Mouse (Mus musculus) retina, postnatal 7 days (tissue): Measurements from ENCODE around the gene Fam219b.

Experiments used
- DNase-seq: peaks from one replicate; pipeline ENCODE4 v3.0.0-alpha.2; 2012; ENCODE audit warnings: low read depth, low spot score

Fam219b gene

GRCm38 (mm10) chr9:57537044-57537727 lies at the start of gene Fam219b:
TSS of gene Fam219b (plus strand) at chr9:57537528.
- DNase-seq: peak; percentile 84

GRCm38 (mm10) chr9:57487807-57488206 lies 49.5 kb upstream of the Fam219b start:
- no peak for DNase-seq

- no peak for DNase-seq
These were observed 43.8 kb upstream of the Fam219b start for GRCm38 (mm10) chr9:57493532-57493931.

- DNase-seq: no peak
These were observed 42.4 kb upstream of the Fam219b start for GRCm38 (mm10) chr9:57494970-57495369.

GRCm38 (mm10) chr9:57497236-57497635 lies 40.1 kb upstream of the Fam219b start:
- DNase-seq: no peak

DNA sequence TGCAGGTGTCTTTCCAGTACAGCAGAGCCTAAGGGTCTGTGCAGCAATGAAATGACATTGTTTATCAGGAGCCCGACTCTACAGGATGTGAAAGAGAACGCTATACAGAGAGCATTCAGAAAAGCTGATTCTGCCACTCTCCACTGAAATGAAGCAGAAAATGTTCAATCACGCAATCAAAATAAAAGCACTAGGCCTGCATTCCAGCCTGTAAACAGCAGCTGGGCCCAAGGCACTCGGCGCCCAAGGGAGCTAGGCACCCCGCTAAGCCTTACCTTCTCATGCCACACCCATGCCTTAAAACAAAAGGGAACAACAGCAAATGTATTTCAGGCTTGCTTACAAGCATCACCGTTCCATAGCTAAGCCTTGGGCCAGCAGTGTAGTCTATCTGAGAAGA lies 38.8 kb upstream of the Fam219b start:
- no peak for DNase-seq

DNA sequence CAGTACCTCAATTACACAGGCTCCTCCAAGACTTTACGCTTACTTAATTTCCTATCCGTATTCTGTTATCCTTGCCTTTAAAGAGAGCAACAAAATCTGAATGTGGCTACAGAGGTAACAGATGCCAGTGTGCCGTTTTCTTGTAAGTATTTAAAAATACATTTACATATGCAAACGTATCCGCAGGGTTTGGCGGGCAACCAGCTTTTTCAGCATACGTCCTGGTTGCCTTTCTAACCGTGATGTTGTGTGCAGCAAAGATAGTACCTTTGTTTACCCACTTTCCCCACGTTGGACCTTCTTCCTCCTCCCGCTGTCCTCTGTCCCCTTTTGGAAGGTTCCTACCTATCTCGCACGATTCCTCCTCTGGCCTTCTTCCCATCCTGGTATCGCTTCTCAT lies 35.9 kb upstream of the Fam219b start:
- no peak for DNase-seq

- no peak for DNase-seq
These were observed 35.5 kb upstream of the Fam219b start for GRCm38 (mm10) chr9:57501861-57502260.

- DNase-seq: no peak
These were observed 34.3 kb upstream of the Fam219b start for GRCm38 (mm10) chr9:57502911-57503621.

DNA sequence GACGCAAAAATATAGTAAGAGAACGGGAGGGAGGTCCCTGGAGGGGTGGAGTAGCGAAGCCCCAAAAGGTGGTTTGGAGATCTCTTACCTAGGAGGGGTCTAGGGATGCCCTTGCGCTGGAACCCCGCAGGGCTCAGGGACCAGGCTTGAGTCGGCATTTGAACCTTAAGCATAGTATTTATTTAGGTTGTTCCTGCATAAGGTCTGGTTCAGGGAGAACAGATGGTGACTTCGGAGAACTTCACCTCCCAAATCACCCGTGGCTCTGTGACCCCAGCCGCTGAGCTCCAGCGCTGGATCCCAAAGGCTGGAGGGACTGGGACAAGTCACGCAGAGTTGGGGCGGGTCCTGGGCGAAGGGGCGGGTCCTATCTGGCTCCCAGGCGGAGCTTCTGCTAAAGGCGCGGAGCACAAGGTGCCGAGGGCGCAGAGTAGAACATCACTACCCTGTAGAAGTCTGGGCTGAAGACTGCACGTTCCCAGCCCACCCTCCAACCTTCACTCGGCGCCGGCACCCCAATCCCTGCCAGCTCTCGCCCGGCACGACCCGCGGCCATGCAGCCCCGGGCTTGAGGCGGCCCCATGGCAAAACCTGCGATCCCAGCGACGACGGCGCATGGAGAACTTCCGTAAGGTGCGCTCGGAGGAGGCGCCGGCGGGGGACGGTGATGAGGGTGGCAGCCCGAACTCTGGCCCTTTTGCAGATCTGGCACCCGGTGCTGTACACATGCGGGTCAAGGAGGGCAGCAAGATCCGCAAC lies 33.5 kb upstream of the Fam219b start, which contains the start of gene Rpp25:
Rpp25 (plus strand) TSS at position 405 of the 759 bp plus-strand sequence.
- DNase-seq: no peak

GRCm38 (mm10) chr9:57504381-57504700 lies 33.0 kb upstream of the Fam219b start:
- DNase-seq: peak; percentile 56

- no peak for DNase-seq
These were observed 32.4 kb upstream of the Fam219b start for GRCm38 (mm10) chr9:57504891-57505290.

- DNase-seq: no peak
These were observed 31.6 kb upstream of the Fam219b start for GRCm38 (mm10) chr9:57505700-57506099.

DNA sequence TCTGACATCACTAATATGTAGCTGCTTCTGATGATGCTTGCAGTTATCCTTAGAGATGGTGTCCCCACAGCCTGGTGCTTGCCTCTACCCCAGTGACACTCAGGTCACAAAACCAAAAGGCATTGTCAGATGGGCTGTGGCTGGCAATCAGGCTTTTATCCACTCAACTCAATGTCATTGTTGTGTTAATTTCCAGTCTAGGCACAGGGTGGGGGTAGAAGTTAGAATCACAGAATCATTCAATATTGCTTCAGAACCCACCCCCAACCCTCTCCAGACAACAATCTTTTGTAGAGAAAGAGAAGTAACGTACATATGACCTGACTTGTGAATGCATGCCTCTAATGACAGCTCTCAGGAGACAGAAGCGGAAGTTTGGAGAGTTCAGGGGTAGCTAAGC lies 26.8 kb upstream of the Fam219b start:
- no peak for DNase-seq

DNA sequence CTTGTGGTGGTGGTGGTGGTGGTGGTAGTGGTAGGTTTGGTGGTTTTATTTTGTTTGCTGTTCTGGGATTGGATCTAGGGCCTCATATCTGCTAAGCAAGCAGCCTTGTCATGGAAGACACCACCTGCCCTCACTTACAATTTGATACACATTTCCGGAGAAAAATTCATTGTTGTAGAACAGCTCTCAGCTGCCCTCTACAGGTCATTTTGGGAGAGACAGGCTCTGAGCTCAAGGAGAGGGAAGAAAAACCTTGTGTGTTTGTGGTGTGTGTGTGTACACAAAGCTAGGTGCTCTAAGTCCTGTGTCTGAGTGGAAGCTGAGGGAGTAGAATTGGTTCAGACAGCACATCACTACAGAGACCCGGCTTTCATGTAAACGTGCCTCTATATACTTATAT lies 20.2 kb upstream of the Fam219b start:
- peak; percentile 62 for DNase-seq

DNA sequence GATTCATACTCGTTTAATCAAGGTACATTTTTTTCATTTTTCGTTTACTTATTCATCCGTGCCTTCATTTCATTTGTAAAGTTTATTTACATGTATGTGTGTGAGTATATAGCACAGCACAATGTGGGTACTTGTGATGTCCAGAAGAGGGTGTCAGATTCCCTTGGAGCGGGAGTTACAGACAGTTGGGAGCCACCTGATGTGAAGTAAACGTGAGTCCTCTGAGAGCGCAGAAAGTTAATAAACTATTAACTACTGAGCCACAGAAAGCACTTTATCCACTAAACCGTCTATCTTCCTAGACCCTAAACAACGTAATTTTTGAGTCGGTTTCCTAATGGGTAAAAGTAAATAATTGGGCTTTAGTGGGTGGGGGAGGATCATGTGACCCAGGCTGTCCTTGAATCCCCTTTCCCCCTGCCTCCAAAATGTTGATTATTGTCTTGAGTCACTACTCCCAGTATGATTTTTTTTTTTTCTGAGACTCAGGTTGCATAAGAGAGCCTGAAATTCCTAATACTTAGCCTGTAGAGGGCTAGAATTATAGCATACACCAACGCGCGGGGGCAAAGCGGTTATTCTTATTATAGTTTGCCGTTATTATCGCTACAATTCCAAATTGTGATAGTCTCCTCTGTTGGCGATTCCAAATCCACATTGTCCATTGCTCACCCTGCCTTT lies 16.8 kb upstream of the Fam219b start:
- DNase-seq: no peak

- DNase-seq: peak; percentile 85
These were observed 16.0 kb upstream of the Fam219b start, which contains the start of gene Cox5a for GRCm38 (mm10) chr9:57521056-57521911. TSS of gene Cox5a (plus strand) at chr9:57521274.

DNA sequence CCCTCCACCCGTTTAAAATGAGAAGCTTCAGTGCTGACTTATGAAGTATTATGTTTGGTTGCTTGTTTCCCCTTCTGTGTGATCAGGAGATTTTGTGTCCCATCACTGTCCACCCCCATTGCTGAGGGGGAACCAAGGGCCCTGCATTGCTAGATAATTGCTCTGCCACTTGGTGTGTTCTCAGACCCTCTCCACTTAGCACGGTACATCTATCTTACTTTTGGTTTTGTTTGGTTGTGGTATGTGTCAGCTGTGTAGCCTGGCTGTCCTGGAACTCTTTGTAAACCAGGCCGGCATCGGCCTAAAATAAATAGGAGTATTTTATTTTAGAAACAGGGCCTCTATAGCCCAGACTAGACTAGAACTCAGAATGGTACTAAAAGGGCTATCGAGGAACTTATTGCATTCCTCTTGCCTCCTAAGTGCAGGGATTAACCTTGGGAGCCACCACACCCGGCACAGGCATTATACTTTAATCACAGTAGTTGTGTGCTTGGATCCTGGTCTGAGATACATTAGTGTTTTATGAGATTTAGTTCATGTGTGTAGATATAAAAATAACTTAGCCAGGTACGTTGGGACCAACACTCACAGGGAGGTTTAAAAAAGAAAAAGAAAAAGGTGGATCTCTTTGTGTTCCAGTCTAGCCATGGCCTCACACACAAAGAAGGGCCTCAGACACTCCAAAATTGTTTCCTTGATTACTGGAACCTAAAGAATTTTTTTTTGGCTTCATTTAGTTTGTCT lies 15.0 kb upstream of the Fam219b start:
- DNase-seq: no peak

GRCm38 (mm10) chr9:57522861-57523246 lies 14.5 kb upstream of the Fam219b start:
- DNase-seq: no peak

DNA sequence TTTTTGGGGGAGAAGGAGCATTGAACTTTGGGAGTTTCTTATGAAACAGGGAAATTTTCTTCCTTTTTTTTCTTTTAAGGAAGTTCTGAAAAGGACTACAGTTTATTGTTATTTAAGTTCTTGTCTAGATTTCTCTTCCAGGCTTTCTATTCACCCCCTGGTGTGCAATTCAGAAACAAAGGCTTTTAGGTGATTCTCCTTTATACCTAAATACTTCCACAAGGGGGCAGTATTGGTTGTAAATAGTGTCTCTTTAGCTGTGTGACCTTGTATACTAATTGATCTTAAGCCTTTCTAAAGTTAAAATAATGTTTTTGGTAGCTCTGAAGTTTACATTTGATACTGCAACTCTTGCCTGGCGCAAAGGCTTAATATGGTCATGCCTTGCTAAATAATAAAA lies 13.6 kb upstream of the Fam219b start:
- peak; percentile 51 for DNase-seq
